Mouse (Mus musculus) liver, embryonic 14.5 days (tissue): ENCODE measurements around the gene Tars2. TPM values are rescaled to one million over a fixed set of nuclear protein-coding genes. Genes with fewer than 3 reads are reported as not detected.

ENCODE experiments used
- ATAC-seq: fragments of 200-750 bp; cut with Nextera tagmentation; 2 replicates; pipeline ENCODE4 v1.8.0; 2017; ENCODE audit warnings: moderate number of reproducible peaks, mild to moderate bottlenecking, moderate library complexity; ENCODE audit not compliant: insufficient read depth
- DNase-seq, 3 experiments: peaks; one replicate each; pipeline ENCODE4 v3.0.0-alpha.2; 2012 to 2013; ENCODE audit warnings: low read depth in 3 of 3, low spot score in 3 of 3
- H3K27ac ChIP-seq: fragments of 300-500 bp; sonication (generic); 2 replicates; pipeline ENCODE4 v1.5.1; 2014; ENCODE audit warnings: moderate library complexity, mild to moderate bottlenecking, control low read depth, inconsistent platforms
- H3K27me3 ChIP-seq: fragments of 300-500 bp; sonication (generic); 2 replicates; pipeline ENCODE4 v1.6.1; 2014; ENCODE audit warnings: mild to moderate bottlenecking, low read length, moderate library complexity; ENCODE audit not compliant: control insufficient read depth, insufficient read depth
- H3K36me3 ChIP-seq: fragments of 300-500 bp; sonication (generic); replicated peaks from 2 replicates; pipeline ENCODE4 v1.6.1; 2014; ENCODE audit warnings: low read depth; ENCODE audit not compliant: control insufficient read depth, insufficient read depth
- H3K4me1 ChIP-seq, 2 experiments: fragments of 200-500 bp in 1 of 2; fragments of 300-500 bp in 1 of 2; sonication (generic) in 1 of 2; replicated peaks; 2 replicates each; pipeline ENCODE4 v1.6.1; 2012 to 2014; ENCODE audit warnings: antibody characterized with exemption in 1 of 2, inconsistent platforms in 1 of 2, low read length in 1 of 2; ENCODE audit not compliant: control insufficient read depth in 2 of 2, insufficient read depth in 2 of 2
- H3K4me2 ChIP-seq: fragments of 300-500 bp; sonication (generic); 2 replicates; pipeline ENCODE4 v1.6.1; 2014; ENCODE audit warnings: low read depth, mild to moderate bottlenecking, control low read depth, moderate library complexity
- H3K4me3 ChIP-seq, 2 experiments: fragments of 200-500 bp in 1 of 2; fragments of 300-500 bp in 1 of 2; sonication (generic) in 1 of 2; 2 replicates each; pipeline ENCODE4 v1.5.1; 2012 to 2014; ENCODE audit warnings: low read depth in 2 of 2, low read length in 2 of 2, mild to moderate bottlenecking in 2 of 2, control low read depth in 1 of 2, inconsistent platforms in 1 of 2, moderate library complexity in 1 of 2; ENCODE audit not compliant: insufficient read depth in 1 of 2
- H3K9ac ChIP-seq: fragments of 300-500 bp; sonication (generic); replicated peaks from 2 replicates; pipeline ENCODE4 v1.6.1; 2014; ENCODE audit warnings: mild to moderate bottlenecking, control low read depth, moderate library complexity
- H3K9me3 ChIP-seq: fragments of 300-500 bp; sonication (generic); 2 replicates; pipeline ENCODE4 v1.6.1; 2016; ENCODE audit warnings: low read length, mixed read lengths; ENCODE audit not compliant: control insufficient read depth
- CTCF ChIP-seq: IDR thresholded peaks from 2 replicates; pipeline ENCODE4 v1.5.1; 2016; ENCODE audit warnings: antibody characterized with exemption, low read depth, control low read depth
- EP300 ChIP-seq: IDR thresholded peaks from 2 replicates; pipeline ENCODE4 v1.6.1; 2016; ENCODE audit warnings: antibody characterized with exemption, low read depth
- WGBS: fragments of 180-500 bp; shearing (Covaris S2); extraction: QIAGEN DNeasy Blood & Tissue Kit; methylation state at CpG from one replicate; pipeline ENCODE4 v1.1.7; 2014; ENCODE audit not compliant: insufficient replicate concordance; 5-methylcytosine and 5-hydroxymethylcytosine counted together
- polyA plus RNA-seq, 2 experiments: library from polyadenylated mRNA; depleted of rRNA in 1 of 2; stranded (reverse) in 1 of 2; unstranded in 1 of 2; fragments of >200 nt; fragmentation: Nextera tagmentation in 1 of 2; extraction: Ambion mirVana in 1 of 2; gene quantifications; 2 replicates each; pipeline versions ENCODE4 v1.2.1 to v1.2.3; 2012 to 2014

The Tars2 gene
- polyA plus RNA-seq, 2 experiments: 19.9 to 37.1 TPM

DNA sequence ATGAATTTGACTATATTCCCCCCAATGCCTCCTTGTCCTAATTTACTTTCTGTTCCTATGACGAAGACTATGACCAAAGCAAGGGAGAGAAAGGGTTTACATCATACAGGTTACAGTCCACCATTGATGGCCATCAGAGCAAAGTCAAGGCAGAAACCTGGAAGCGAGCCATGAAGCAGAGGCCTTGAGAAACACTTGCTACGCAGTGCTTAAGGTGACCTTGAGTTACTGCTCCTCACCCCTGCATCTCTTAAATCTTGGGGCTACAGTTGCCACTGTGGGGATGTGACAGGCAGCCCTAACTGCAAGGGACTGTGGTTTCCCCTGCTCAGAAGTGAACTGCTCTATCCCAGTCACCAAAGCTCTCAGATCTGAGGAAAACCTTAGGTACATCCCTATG, 56.7 kb downstream of the Tars2 start:
- ATAC-seq (no peak), DNase-seq (no peak)
- no peaks in the 10 kb centered on the region for H3K27me3 ChIP-seq
- no peak overlapping the region for H3K27ac ChIP-seq
- H3K9me3 ChIP-seq: no peaks in the 10 kb centered on the region
- no peak overlapping the region for H3K9ac ChIP-seq
- WGBS: 70% methylated on average over 3 of the region's 3 CpGs
- peaks cover 0 to 1% of the 10 kb centered on the region in 2 experiments; a peak in 1 of 4 replicates for H3K4me1 ChIP-seq
- no peak for TF ChIP-seq CTCF
- no peak for TF ChIP-seq EP300
- no peak overlapping the region for H3K4me2 ChIP-seq
- H3K4me3 ChIP-seq: no peak overlapping the region
- no peaks in the 10 kb centered on the region for H3K36me3 ChIP-seq

GRCm38 (mm10) chr3:95701877-95702540, 58.0 kb downstream of the Tars2 start:
- DNase-seq: no peak
- Histone ChIP-seq H3K36me3 (no peaks in the 10 kb centered on the region), H3K4me3 (no peak overlapping the region), H3K4me2 (peak overlapping the region; percentile 46), H3K27ac (no peak overlapping the region), H3K27me3 (no peaks in the 10 kb centered on the region), H3K9me3 (no peaks in the 10 kb centered on the region), H3K9ac (no peak overlapping the region), H3K4me1 (peaks cover 0 to 1% of the 10 kb centered on the region in 2 experiments; a peak in 1 of 4 replicates)
- TF ChIP-seq CTCF: no peak
- TF ChIP-seq EP300: no peak
- 23% methylated on average over 24 of the region's 24 CpGs for WGBS
- ATAC-seq: 0 out of 2 replicates have a peak, but pooled peaks have one; percentile 33

GRCm38 (mm10) chr3:95701085-95701484, 58.9 kb downstream of the Tars2 start:
- H3K9me3 ChIP-seq: no peaks in the 10 kb centered on the region
- WGBS: 58% methylated on average over 2 of the region's 2 CpGs
- no peak overlapping the region for H3K9ac ChIP-seq
- TF ChIP-seq CTCF: no peak
- TF ChIP-seq EP300: no peak
- no peak for DNase-seq
- H3K4me1 ChIP-seq: peaks cover 0 to 1% of the 10 kb centered on the region in 2 experiments; a peak in 1 of 4 replicates
- no peaks in the 10 kb centered on the region for H3K36me3 ChIP-seq
- no peaks in the 10 kb centered on the region for H3K27me3 ChIP-seq
- no peak overlapping the region for H3K27ac ChIP-seq
- no peak overlapping the region for H3K4me2 ChIP-seq
- ATAC-seq: no peak
- no peak overlapping the region for H3K4me3 ChIP-seq

- no peak for TF ChIP-seq CTCF
- no peak for TF ChIP-seq EP300
- no peak overlapping the region for H3K4me3 ChIP-seq
- H3K27ac ChIP-seq: no peak overlapping the region
- H3K9me3 ChIP-seq: no peaks in the 10 kb centered on the region
- peaks cover 0 to 1% of the 10 kb centered on the region in 2 experiments; a peak in 1 of 4 replicates for H3K4me1 ChIP-seq
- 64% methylated on average over 6 of the region's 6 CpGs for WGBS
- ATAC-seq: peak; percentile 45; the same call in 1 of the 2 replicates
- no peak overlapping the region for H3K4me2 ChIP-seq
- no peaks in the 10 kb centered on the region for H3K36me3 ChIP-seq
- H3K27me3 ChIP-seq: no peaks in the 10 kb centered on the region
- DNase-seq: no peak
- H3K9ac ChIP-seq: no peak overlapping the region
Observed at GRCm38 (mm10) chr3:95700233-95700681, 59.7 kb downstream of the Tars2 start.

- H3K4me2 ChIP-seq: no peak overlapping the region
- no peak for ATAC-seq
- H3K9ac ChIP-seq: no peak overlapping the region
- no peaks in the 10 kb centered on the region for H3K9me3 ChIP-seq
- H3K27me3 ChIP-seq: no peaks in the 10 kb centered on the region
- DNase-seq: no peak
- no peak overlapping the region for H3K4me3 ChIP-seq
- H3K4me1 ChIP-seq: peaks cover 0 to 11% of the 10 kb centered on the region in 2 experiments; a peak in 3 of 4 replicates
- no peak overlapping the region for H3K27ac ChIP-seq
- TF ChIP-seq CTCF: no peak
- 85% methylated on average over 4 of the region's 4 CpGs for WGBS
- no peaks in the 10 kb centered on the region for H3K36me3 ChIP-seq
Observed at GRCm38 (mm10) chr3:95698286-95698685, 61.7 kb downstream of the Tars2 start.
